Mouse (Mus musculus): ENCODE measurements at regions not wholly inside any gene's neighbourhood (a gene's known extent, or its start where the extent isn't known, plus 50 kb on each side); places are given as distances from the start of the nearest gene placed in this dataset.

DNA sequence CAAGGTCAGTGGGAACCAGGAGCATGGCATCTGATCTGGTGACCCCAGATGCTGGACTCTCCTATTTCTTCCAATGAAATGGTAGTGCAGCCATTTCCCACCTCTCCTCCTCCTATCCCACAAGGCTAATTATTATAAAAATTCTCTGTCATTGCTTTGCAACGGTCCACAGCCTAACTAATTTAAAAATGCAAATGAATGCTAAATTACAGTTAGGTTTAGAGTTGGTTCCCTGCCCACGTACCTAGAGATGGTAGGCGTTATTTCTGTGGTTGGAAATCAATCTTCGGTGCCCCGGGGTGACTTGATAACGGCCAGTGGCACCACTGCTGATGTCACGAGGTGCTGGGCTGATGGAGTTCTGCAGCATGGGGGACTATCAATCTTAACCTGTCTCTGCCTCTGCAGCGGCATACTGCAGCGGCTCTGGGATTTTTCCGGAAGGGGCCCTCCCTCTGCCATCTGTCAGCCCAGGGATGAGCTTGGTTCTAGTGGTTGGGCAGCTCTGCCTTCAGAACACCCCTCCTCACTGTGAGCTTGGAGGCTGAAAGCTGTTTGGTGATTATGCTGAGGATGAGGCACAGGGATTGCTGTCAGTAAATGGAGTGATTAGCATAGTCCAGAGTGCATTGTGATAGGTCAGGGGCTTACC is 66.5 kb downstream of the Nmur2 start:
- WGBS = 39% methylated on average over 10 of the region's 10 CpGs
- no peaks in the 10 kb centered on the region for H3K36me3 ChIP-seq
- H3K4me2 ChIP-seq = no peak overlapping the region
- no peak overlapping the region for H3K9ac ChIP-seq
- ATAC-seq (replicated peaks; ENCODE audit: low FRiP score) = no peak
- no peaks in the 10 kb centered on the region for H3K9me3 ChIP-seq (replicated peaks)
- H3K4me1 ChIP-seq = no peaks in the 10 kb centered on the region
- no peak overlapping the region for H3K4me3 ChIP-seq (replicated peaks)
- H3K27ac ChIP-seq = no peak overlapping the region
- H3K27me3 ChIP-seq = no peaks in the 10 kb centered on the region

DNA sequence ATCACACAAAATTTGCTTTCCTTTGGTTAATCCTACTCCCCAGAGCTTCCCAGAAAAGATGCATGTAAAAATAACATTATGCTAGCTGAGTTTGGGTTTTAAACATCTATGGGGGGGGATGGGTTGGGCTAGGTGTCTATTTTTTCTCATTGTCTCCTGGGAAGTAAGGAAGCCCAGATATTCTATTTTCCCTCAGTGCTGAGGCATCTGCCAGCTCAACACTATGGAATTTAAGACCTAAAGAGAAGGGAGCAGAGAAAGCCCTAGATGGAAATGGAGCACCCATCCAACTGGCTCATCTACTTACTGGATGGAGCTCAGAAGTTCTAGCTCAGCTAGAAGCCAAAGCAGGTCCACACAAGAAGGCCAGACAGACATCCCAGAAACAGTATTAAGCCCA is 74.2 kb downstream of the Nmur2 start:
- Histone ChIP-seq H3K4me1 (no peaks in the 10 kb centered on the region), H3K9me3 (replicated peaks) (no peaks in the 10 kb centered on the region), H3K27ac (no peak overlapping the region), H3K9ac (no peak overlapping the region), H3K27me3 (no peaks in the 10 kb centered on the region), H3K36me3 (no peaks in the 10 kb centered on the region), H3K4me3 (replicated peaks) (no peak overlapping the region), H3K4me2 (no peak overlapping the region)
- ATAC-seq (replicated peaks; ENCODE audit: low FRiP score) = no peak

DNA sequence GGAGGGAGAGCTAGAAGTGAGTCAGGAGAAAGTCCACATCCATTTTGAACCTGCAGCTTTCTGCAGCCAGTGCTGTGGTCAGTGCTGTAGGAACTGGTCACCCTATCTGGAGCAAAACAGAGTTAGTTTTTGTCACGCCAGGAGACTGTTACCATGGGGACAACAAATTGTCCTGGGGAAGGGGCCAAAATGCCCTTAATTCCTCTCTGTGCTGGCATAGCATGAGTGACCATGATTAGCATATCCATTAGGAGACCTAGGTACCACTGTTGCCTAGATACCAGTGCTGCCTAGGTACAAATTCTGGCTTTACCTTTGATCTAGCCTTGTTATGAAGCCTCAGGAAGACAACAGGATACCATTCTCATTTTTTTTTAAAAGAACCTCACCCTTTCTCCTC is 82.4 kb downstream of the Nmur2 start:
- WGBS = 32% methylated on average over 1 of the region's 1 CpGs
- H3K36me3 ChIP-seq = no peaks in the 10 kb centered on the region
- no peak overlapping the region for H3K4me2 ChIP-seq
- H3K27me3 ChIP-seq = no peaks in the 10 kb centered on the region
- no peak for ATAC-seq (replicated peaks; ENCODE audit: low FRiP score)
- H3K4me1 ChIP-seq = no peaks in the 10 kb centered on the region
- no peak overlapping the region for H3K9ac ChIP-seq
- H3K9me3 ChIP-seq (replicated peaks) = no peaks in the 10 kb centered on the region
- H3K4me3 ChIP-seq (replicated peaks) = no peak overlapping the region
- no peak overlapping the region for H3K27ac ChIP-seq

DNA sequence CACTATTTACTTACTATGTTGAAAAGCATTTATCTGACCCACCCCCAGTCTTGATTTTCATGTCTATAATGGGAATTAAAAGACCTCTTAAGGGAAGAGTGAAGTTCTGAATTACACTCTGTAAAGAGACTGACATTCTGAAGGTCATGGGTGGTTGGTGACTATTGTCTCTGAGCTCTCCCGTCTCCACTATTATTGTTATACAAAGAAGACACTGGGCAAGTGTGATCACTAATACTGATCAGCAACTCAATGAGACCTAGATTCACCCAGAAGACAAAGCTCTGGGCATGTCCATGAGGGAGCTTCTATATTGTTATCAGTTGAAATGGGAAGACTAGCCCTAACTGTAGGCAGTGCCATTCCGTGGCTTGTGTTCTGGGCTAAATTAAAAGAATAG is 83.5 kb downstream of the Nmur2 start:
- no peaks in the 10 kb centered on the region for H3K9me3 ChIP-seq (replicated peaks)
- no peak overlapping the region for H3K4me2 ChIP-seq
- no peak overlapping the region for H3K27ac ChIP-seq
- ATAC-seq (replicated peaks; ENCODE audit: low FRiP score) = no peak
- H3K27me3 ChIP-seq = no peaks in the 10 kb centered on the region
- no peak overlapping the region for H3K4me3 ChIP-seq (replicated peaks)
- WGBS = 78% methylated on average over 2 of the region's 2 CpGs
- H3K36me3 ChIP-seq = no peaks in the 10 kb centered on the region
- H3K9ac ChIP-seq = no peak overlapping the region
- H3K4me1 ChIP-seq = no peaks in the 10 kb centered on the region

DNA sequence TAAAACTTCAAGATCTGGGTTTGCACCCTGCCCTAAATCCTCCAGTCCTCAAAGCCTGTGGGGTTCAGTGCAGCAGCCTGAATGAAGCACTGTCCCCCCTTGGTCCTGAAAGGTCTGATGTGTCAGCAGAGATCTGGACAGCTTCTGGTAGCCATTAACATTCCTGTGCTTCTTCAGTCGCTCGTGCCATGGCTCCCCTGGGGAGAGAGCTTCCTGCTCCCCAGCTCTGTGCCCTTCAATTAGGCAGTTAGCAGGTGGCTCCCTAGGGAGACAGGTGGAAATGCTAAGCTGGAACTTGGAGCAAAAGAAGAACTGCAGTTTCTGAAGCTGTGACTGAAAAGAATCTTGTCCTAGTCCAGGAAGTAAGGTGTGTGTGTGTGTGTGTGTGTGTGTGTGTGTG is 87.1 kb downstream of the Nmur2 start:
- H3K4me2 ChIP-seq = no peak overlapping the region
- H3K27ac ChIP-seq = no peak overlapping the region
- H3K9ac ChIP-seq = no peak overlapping the region
- H3K36me3 ChIP-seq = no peaks in the 10 kb centered on the region
- H3K9me3 ChIP-seq (replicated peaks) = no peaks in the 10 kb centered on the region
- no peak overlapping the region for H3K4me3 ChIP-seq (replicated peaks)
- H3K27me3 ChIP-seq = no peaks in the 10 kb centered on the region
- no peaks in the 10 kb centered on the region for H3K4me1 ChIP-seq
- no peak for ATAC-seq (replicated peaks; ENCODE audit: low FRiP score)
- 11% methylated on average over 2 of the region's 2 CpGs for WGBS

DNA sequence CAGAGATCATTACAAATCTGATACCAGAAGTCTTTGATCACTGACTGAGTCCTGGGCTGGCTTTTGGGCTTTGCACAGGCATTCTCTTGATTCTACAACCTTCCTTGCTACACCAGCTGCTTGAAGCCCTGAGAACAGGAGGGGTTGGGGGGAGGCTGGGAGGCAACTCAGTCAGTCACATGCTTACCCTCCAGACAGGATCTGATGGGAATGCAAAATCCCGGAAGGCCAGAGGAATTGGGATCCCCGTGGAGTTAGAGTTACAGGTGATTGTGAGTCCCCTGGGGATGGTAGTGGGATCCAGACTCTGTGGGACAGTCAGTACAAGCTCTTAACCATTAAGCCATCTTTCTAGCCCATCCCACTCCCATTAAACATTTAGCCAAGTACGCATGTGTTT is 91.2 kb downstream of the Nmur2 start:
- Histone ChIP-seq H3K4me3 (replicated peaks) (no peak overlapping the region), H3K27me3 (no peaks in the 10 kb centered on the region), H3K9ac (no peak overlapping the region), H3K4me2 (no peak overlapping the region), H3K36me3 (no peaks in the 10 kb centered on the region), H3K27ac (no peak overlapping the region), H3K4me1 (no peaks in the 10 kb centered on the region), H3K9me3 (replicated peaks) (no peaks in the 10 kb centered on the region)
- ATAC-seq (replicated peaks; ENCODE audit: low FRiP score) = no peak
- WGBS = 63% methylated on average over 3 of the region's 3 CpGs

DNA sequence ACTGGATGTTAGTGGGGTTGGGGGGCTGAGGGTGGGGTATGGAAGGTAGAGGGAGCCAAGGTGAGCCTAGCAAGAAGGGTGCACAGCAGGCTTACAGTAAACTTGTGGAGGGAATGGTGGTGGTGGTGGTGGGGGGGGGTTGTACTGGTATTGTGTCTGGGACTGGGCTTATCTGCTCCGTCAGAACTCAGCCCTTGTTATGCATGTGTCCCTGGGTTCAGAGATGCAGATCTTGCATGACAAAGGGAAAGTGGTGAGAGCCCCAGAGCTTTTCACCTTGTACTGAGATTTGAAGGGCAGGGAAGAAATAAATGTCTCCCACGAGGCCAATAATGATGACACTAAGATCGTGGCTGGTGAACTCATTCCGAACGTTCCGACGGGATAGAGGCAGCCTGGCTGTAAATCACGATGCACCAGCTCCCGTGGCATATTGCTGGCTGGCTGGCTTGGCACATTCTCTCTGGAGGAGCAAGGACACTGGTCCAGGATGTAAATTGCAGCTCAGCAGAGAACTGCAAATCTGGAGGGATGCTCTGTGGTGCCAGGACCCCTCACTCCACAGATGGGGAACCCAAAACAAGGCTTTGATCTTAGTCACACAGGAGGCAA is 94.1 kb downstream of the Nmur2 start:
- H3K9ac ChIP-seq = no peak overlapping the region
- WGBS = 8% methylated on average over 9 of the region's 9 CpGs
- no peaks in the 10 kb centered on the region for H3K36me3 ChIP-seq
- H3K4me2 ChIP-seq = no peak overlapping the region
- no peak for ATAC-seq (replicated peaks; ENCODE audit: low FRiP score)
- H3K9me3 ChIP-seq (replicated peaks) = no peaks in the 10 kb centered on the region
- H3K4me3 ChIP-seq (replicated peaks) = no peak overlapping the region
- H3K27ac ChIP-seq = no peak overlapping the region
- no peaks in the 10 kb centered on the region for H3K27me3 ChIP-seq
- no peaks in the 10 kb centered on the region for H3K4me1 ChIP-seq

DNA sequence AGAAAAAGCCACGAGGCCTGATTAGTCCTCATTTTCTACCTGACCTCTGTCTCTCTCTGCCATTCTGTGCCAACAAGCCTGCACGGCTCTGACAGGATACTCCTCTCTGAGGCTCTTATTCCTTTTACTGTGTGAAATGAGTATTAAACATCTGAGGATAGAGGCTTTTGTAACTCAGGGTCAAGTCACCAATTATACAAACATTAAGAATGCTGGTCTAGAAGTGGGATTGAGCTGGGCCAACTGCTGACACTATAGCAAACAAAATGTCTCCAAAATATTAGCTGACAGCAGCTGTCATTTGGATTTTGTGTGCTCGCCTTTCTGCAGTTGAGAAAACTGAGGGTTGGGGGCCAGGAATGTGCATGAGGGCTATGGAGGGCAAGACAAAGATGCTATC is 94.8 kb downstream of the Nmur2 start:
- Histone ChIP-seq H3K9me3 (replicated peaks) (no peaks in the 10 kb centered on the region), H3K9ac (no peak overlapping the region), H3K4me1 (no peaks in the 10 kb centered on the region), H3K4me3 (replicated peaks) (no peak overlapping the region), H3K27me3 (no peaks in the 10 kb centered on the region), H3K4me2 (no peak overlapping the region), H3K36me3 (no peaks in the 10 kb centered on the region), H3K27ac (no peak overlapping the region)
- 66% methylated on average over 3 of the region's 3 CpGs for WGBS
- ATAC-seq (replicated peaks; ENCODE audit: low FRiP score) = no peak

DNA sequence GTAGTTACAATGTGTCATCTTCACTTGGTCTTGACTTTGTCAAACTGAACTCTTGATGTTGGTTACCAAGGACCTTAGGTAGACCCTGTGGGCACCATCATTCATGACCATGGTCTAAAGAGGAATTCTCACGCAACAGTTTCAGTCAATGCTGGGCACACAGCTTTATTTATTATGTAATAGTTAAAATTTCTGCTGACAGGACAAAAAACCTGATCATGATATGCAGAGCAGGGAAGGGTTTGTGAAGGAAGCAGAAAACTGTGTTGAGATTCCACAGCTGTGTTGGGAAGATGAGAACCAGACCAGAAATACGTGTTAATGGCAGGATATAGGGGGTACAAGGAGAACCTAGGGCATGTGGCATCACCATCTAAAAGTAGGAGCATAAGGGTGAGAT is 100.8 kb downstream of the Nmur2 start:
- Histone ChIP-seq H3K9me3 (replicated peaks) (no peaks in the 10 kb centered on the region), H3K4me2 (no peak overlapping the region), H3K9ac (no peak overlapping the region), H3K27me3 (no peaks in the 10 kb centered on the region), H3K27ac (no peak overlapping the region), H3K4me3 (replicated peaks) (no peak overlapping the region), H3K36me3 (no peaks in the 10 kb centered on the region), H3K4me1 (no peaks in the 10 kb centered on the region)
- 82% methylated on average over 2 of the region's 2 CpGs for WGBS
- ATAC-seq (replicated peaks; ENCODE audit: low FRiP score) = no peak

DNA sequence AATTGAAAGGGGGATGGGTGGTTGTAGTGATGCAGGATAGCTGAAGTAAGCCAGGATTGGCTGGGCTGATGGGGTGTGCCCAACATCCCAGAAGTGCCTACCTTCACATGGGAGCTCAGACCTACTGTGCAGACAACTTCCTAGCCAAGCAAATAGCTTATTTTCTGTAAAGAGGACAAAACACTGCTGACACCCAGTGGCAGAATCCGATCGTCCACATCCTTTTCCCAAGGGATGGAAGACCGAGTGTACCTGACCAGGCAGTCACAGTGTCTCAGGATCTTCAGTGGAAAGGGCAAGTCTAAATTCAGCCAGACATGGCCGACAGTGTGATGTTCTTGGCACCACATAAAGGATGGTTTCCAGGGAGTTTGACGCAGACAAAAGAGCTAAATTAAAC is 114.4 kb downstream of the Nmur2 start:
- no peak for ATAC-seq (replicated peaks; ENCODE audit: low FRiP score)
- H3K4me1 ChIP-seq = no peaks in the 10 kb centered on the region
- no peak overlapping the region for H3K4me2 ChIP-seq
- no peaks in the 10 kb centered on the region for H3K9me3 ChIP-seq (replicated peaks)
- WGBS = 78% methylated on average over 5 of the region's 5 CpGs
- no peak overlapping the region for H3K27ac ChIP-seq
- no peak overlapping the region for H3K9ac ChIP-seq
- H3K36me3 ChIP-seq = no peaks in the 10 kb centered on the region
- no peaks in the 10 kb centered on the region for H3K27me3 ChIP-seq
- no peak overlapping the region for H3K4me3 ChIP-seq (replicated peaks)

DNA sequence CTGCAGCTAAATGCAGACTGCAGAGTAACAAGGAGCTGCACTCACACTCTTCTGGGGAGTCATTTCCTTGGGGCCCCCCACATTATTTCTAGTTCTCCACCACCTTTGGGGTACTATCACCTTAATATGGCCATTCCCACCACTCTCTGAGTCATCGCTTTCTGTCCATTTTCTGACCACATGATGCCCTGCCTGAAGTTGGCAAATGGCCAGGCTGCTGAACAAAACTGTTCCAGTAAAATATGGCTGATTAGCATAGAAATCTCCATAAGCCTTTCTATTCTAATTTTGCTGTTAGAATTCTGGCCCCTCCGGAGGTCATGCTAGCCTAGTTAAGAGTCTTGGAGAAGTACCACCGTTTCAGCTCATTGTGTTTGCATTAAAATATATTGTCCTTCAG is 121.7 kb downstream of the Nmur2 start:
- Histone ChIP-seq H3K4me2 (no peak overlapping the region), H3K36me3 (no peaks in the 10 kb centered on the region), H3K27ac (no peak overlapping the region), H3K9ac (no peak overlapping the region), H3K9me3 (replicated peaks) (no peaks in the 10 kb centered on the region), H3K27me3 (no peaks in the 10 kb centered on the region), H3K4me3 (replicated peaks) (no peak overlapping the region), H3K4me1 (no peaks in the 10 kb centered on the region)
- WGBS = 62% methylated on average over 3 of the region's 3 CpGs
- no peak for ATAC-seq (replicated peaks; ENCODE audit: low FRiP score)

DNA sequence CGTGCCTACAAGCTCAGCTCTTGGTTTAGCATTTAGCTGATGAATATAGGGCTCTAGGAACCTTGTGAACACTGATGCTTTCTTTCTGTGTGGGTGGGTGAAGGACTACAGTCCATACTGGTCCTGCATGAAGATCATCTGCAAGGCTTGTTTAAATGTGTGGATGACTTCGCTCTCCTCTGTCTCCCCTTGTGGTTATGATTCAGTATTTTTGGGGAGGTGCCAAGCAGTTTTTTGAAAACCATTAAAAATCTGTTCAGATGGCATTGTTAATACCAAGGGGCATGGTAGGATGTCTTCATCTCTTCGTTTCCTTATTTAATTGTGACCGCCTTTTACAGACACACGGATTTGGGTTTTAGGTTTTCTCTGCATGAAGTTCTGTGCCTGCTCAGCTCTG is 122.4 kb downstream of the Nmur2 start:
- 80% methylated on average over 5 of the region's 5 CpGs for WGBS
- ATAC-seq (replicated peaks; ENCODE audit: low FRiP score) = no peak
- Histone ChIP-seq H3K9ac (no peak overlapping the region), H3K4me1 (no peaks in the 10 kb centered on the region), H3K27me3 (no peaks in the 10 kb centered on the region), H3K4me2 (no peak overlapping the region), H3K9me3 (replicated peaks) (no peaks in the 10 kb centered on the region), H3K27ac (no peak overlapping the region), H3K4me3 (replicated peaks) (no peak overlapping the region), H3K36me3 (no peaks in the 10 kb centered on the region)

DNA sequence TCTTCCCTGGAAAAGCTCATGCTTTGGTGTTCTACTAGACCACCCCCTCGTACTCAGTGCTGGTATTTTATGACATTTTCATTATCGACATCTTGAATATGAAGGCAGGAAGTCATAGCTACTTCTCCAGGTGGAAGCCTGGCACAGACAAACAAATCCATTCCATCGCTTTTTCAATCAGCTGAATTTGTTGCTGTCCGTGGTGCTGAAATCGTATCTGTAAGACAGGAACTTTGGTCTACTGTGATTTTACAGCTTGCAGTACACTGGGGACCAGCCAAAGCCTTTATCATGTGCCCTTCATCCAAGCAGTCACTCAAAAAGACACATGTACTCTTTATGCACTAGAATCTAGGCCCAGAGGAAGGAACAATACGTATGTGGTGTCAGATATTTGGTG is 143.3 kb downstream of the Nmur2 start:
- 16% methylated on average over 6 of the region's 6 CpGs for whole genome bisulfite sequencing
- H3K36me3 ChIP-seq = no peaks in the 10 kb centered on the region
- no peaks in the 10 kb centered on the region for H3K27me3 ChIP-seq
- H3K9ac ChIP-seq = no peak overlapping the region
- no peak overlapping the region for H3K27ac ChIP-seq
- ATAC-seq (replicated peaks; ENCODE audit: low FRiP score) = no peak
- H3K4me3 ChIP-seq (replicated peaks) = no peak overlapping the region
- no peak overlapping the region for H3K4me2 ChIP-seq
- H3K4me1 ChIP-seq = no peaks in the 10 kb centered on the region
- no peaks in the 10 kb centered on the region for H3K9me3 ChIP-seq (replicated peaks)
